Mouse (Mus musculus) cerebellum, adult 8-10 months (tissue): ENCODE measurements at regions not wholly inside any gene's neighbourhood (a gene's known extent, or its start where the extent isn't known, plus 50 kb on each side); places are given as distances from the start of the nearest gene placed in this dataset.
A peak's percentile ranks its signal among the peaks of the same experiment; 100 is the strongest.
"Not testable (repeated sequence)": the region's sequence is repeated elsewhere in the genome, so short reads cannot be mapped to it uniquely, and the experiment has no call there.

Experiments
- DNase-seq: peaks from one replicate; pipeline ENCODE4 v3.0.0; 2022

GRCm38 (mm10) chr7:111969198-111969887 is 54.0 kb upstream of the Usp47 start:
- DNase-seq = peak; percentile 82

- DNase-seq = no peak
Observed at GRCm38 (mm10) chr7:111968261-111968660, 55.0 kb upstream of the Usp47 start.

DNA sequence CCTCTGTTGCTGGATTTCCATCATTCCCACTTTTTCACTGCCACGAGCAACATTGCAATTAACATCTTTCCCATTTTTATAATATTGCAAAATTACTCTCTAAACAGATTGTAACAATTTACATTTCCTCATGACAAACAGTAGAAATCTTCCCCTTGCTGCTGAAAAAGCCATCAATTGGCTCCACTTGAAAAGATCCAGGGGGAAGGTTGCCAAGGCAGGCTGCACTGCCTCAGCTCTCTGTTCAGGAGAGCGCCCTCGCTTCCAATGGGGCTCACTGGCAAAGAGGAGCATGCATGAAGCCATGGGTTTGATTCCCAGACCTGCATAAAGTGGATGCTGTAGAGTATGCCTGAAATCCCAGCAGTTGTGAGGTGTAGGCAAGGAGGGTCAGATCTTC is 56.6 kb upstream of the Usp47 start:
- DNase-seq = no peak

DNA sequence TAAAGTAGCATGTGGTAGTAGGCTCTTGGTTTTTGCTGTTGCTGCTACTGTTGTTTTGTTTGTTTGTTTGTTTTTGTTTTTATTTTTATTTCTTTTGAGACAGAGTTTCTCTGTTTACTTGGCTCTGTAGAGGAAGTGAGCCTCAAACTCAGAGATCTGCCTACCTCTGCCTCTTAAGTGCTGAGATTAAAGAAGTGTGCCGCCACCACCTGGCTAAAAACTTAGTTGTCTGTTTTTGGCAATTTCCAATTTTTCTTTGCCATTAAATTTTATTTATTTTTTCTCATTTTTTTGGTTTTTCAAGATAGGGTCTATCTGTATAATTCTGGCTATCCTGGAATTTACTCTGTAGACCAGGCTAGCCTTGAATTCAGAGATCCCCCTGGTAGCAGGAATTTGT is 59.3 kb upstream of the Usp47 start:
- DNase-seq = no peak

DNA sequence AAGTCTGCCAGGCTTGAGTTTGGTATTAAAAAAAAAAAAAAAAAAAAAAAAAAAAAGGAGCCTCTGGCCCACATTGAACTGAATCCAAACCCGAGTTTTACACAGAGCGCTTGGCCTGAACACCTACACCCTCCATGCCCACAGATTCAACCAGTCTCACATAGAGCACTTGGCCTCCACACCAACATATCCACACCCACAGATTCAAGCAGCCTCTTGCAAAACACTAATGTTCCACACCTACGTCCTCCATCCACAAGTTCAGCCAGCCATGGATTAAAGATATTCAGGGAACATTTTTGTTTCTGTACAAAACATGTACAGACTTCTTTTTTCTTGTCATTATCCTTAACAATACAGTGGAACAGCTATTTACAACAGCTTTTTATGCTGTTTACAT is 63.3 kb upstream of the Usp47 start:
- no peak for DNase-seq

- DNase-seq = no peak
Observed at GRCm38 (mm10) chr7:111956671-111957070, 66.6 kb upstream of the Usp47 start.

DNA sequence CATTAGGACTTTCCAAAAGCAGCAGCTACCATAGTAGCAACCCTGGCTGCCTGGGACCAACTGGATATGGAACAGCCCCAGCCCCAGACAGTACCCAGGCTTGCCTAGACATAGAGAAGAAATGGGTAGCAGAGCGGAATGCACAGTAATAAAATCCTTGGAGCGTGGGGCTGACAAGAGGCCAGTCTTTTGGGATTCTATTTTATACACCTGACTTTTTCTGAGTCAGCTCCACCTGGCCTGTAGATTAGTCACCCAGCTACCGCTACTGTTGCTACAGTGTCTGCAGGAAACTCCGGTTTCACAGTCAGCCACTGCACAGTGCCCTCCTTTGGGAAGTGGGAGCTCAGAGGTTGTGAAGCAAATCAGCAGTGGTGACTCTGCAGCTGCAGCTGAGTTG is 83.7 kb upstream of the Usp47 start:
- no peak for DNase-seq

GRCm38 (mm10) chr7:111937547-111937946 is 85.8 kb upstream of the Usp47 start:
- DNase-seq = no peak

- DNase-seq = no peak
Observed at GRCm38 (mm10) chr7:111937102-111937501, 86.2 kb upstream of the Usp47 start.

DNA sequence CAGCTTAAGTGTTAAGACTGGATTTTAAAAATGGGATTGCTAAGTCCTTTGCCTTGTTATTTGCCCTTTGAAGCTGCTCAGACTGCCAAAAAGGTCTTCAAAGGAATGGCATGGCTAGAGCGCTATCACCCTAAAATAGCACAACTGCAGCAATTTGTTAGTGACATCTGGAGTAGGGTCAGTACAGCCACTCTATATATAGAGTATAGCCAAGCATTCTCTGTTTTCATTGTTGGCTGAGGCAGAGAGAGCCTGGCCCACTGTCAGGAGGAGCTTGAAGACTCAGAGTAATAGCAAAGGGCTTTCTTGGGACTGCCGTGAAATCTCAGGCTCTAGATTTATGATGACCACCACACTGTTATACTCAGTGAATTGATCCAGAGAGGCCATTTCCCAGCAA is 90.6 kb upstream of the Usp47 start:
- DNase-seq = no peak

GRCm38 (mm10) chr7:111919961-111920360 is 103.3 kb upstream of the Usp47 start:
- DNase-seq = no peak

GRCm38 (mm10) chr7:111903741-111904231 is 119.5 kb upstream of the Usp47 start:
- DNase-seq = no peak

DNA sequence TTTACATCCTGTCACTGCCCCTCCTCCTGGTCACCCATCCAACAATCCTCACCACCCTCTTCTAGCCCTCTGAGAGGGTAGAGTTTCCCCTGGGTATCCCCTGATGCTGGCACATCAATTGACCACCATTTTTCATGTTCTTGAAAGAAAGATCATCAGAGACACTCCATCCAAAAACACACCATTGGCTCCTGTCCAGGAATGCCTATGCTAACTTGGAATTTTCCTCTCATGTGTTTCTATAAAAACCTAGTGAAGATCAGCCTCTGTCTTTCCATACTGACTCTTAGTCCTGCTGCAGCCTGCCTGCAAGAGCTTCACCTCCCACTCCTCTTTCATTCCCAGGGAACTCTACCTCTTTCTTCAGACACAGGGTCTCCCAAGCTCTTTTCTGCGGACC is 117.2 kb upstream of the Galnt18 start:
- DNase-seq = peak; percentile 1

- peak; percentile 66 for DNase-seq
Observed at GRCm38 (mm10) chr7:111896255-111896654, 116.5 kb upstream of the Galnt18 start.

DNA sequence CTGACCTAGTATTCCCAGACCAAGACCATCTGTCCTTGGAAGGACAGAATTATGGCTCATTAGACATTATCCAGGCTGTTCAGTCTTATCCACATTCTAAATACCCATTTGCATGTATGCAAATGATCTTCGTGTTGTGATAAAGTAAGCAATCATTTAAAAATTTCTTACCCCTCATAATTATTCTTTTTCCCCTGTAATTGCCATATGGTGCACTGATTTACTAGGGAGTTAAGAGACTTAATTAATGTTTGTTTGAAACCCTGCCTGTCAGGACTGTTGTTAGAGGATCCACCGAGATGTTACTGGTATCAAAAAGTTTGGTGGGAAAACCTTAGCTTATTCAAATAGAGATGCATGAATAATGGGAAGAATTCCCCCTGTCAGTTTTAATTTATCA is 103.2 kb upstream of the Galnt18 start:
- DNase-seq = no peak

DNA sequence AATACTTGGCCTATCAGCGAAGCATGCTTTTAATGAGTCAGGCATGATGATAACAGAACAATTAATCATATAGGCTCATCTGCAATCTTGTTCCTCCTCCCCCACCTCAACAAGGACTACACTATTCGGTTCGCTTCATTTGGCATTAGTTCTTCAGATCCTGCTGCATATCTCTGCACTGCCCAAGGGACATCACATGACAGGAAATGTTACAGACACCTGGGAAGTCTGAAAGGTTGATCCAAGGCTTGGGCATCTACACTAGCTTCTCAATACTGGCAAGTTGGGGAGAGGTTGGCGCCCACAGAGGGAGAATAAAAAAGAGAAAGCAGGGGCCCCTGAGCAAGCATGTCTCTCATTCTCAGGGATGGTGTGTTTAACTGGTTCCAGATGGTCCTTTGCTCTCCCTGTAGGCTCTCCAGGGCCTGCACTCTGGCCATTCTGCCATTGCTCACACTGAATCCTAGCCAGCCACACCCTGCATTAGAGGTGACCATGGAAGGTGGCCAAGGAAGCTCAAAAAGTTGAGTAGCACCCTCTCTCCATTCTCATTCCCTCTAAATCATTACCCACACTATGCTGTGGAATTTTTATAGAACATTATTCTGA is 100.4 kb upstream of the Galnt18 start:
- DNase-seq = no peak

DNA sequence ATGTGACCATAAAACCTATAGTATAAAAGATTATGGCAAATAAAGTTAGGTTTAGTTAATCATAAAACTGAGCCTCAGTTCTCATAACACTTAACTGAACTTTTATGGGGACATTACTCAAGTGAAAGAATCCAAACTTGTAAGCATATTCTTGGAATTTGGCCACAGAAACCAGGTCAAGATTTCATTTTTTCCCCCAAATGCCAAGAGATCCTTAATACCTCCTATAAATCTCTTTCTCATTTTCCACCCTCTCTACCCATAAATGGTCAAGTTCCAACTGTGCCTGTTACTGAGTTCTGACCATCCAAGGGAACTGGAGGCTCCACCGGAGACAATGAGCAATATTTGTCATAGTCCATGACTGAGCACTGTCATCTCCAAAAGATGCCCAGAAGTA is 97.8 kb upstream of the Galnt18 start:
- no peak for DNase-seq

GRCm38 (mm10) chr7:111875949-111876348 is 96.2 kb upstream of the Galnt18 start:
- DNase-seq = no peak

- DNase-seq = no peak
Observed at GRCm38 (mm10) chr7:111869337-111869736, 89.6 kb upstream of the Galnt18 start.

DNA sequence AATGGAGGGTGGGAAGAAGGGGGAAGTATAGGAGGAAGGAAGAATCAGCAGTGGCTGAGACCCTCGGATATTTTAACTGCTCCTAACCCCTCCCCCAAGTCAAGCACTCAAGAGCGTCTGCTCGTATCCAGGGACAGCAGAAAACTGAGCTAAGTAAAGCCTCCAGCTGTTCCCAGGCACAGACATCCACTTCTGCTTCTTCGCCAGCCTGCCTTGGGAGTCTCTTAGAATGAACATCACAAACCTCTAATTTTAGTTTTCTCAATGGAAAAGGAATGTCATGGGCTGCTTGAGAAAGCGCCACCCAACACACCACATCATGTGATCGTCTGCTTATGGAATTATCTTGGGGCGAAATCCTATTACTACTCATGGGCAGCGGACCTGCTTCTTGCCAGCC is 83.3 kb upstream of the Galnt18 start:
- no peak for DNase-seq

- not testable (repeated sequence) for DNase-seq
Observed at GRCm38 (mm10) chr7:111858291-111858690, 78.5 kb upstream of the Galnt18 start.

GRCm38 (mm10) chr7:111856977-111857376 is 77.2 kb upstream of the Galnt18 start:
- no peak for DNase-seq

DNA sequence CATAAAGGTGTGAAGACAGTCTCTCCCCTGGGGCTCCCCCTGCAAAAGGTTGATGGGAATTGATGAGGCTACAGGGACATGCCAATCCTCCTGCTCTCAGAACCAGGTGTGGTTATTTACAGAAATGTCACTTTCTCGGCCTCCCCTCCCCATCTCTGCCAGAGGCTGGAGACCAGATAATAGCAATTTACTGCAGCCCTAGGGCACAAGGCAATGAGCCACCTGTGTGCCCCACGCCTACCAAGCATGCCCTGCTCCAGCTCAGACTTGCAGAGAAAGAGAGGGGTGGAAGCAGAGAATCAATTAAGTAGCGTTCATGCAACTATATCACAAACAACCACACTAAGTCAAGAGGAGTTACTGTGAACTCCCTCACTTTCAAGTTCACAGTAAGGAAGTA is 75.5 kb upstream of the Galnt18 start:
- DNase-seq = no peak

DNA sequence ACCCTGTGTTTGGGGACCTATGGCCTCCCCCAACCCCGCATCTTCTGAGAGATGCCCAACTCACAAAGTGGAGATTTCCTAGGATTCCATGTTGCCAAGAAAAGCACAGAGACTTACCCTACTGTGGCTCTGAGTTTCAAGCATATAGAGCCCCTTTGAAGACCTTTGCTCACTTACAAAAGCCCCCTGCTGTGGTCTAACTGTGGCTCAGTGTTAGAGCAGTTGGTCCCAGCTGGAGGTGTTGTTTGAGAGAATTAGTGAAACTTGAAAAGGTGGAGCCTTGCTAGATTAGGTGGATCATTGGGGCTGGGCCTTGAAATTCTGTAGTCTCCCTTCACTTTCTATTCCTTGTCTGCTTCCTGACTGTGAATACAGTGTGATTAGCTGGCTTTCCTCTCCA is 66.6 kb upstream of the Galnt18 start:
- DNase-seq = no peak

GRCm38 (mm10) chr7:111843715-111844114 is 63.9 kb upstream of the Galnt18 start:
- DNase-seq = no peak
